Mouse (Mus musculus): ENCODE measurements around the gene Fgf13.

DNA sequence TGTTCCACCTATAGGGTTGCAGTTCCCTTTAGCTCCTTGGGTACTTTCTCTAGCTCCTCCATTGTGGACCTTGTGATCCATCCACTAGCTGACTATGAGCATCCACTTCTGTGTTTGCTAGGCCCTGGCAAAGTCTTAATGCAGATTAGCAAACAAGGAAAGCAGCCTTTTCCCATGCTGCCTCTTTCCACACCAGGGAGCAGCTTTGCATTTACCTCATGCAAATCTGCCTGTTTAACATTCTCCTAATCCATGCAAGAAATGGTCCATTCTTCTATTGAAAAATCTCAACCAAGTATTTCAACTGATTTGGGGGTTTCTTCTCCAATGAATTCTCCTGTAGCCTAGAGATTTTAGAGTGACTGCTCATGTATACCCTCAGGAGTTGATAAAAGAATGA lies 487.4 kb downstream of the Fgf13 start:
- TF ChIP-seq CTCF (IDR thresholded peaks at IDR 0.05; ENCODE audit: control insufficient read depth, insufficient read depth, low read length) (no peak), POLR2A (IDR thresholded peaks at IDR 0.05; ENCODE audit: borderline replicate concordance, control insufficient read depth, low read depth, low read length) (no peak)
